Mouse (Mus musculus) kidney, postnatal 4 days (tissue): ENCODE measurements around the gene Bcl11b.

Experiments
- DNase-seq, 2 experiments: peaks; one replicate each; pipeline ENCODE4 v3.0.0; 2021; ENCODE audit warnings: mixed read lengths in 2 of 2

Bcl11b gene

GRCm38 (mm10) chr12:107969841-107970371, 33.5 kb downstream of the Bcl11b start:
- peak in 1 of 2 experiments; percentile 54 for DNase-seq

- no peak for DNase-seq
These were observed 34.3 kb downstream of the Bcl11b start for GRCm38 (mm10) chr12:107969126-107969525.

GRCm38 (mm10) chr12:107968331-107968730, 35.1 kb downstream of the Bcl11b start:
- DNase-seq: no peak

- DNase-seq: no peak
These were observed 36.4 kb downstream of the Bcl11b start for GRCm38 (mm10) chr12:107967026-107967425.

- DNase-seq: no peak
These were observed 38.3 kb downstream of the Bcl11b start for GRCm38 (mm10) chr12:107965103-107965502.

GRCm38 (mm10) chr12:107964396-107965085, 38.9 kb downstream of the Bcl11b start:
- DNase-seq: no peak

- DNase-seq: no peak
These were observed 40.5 kb downstream of the Bcl11b start for GRCm38 (mm10) chr12:107962852-107963251.

- peak in 1 of 2 experiments; percentile 21 for DNase-seq
These were observed 41.6 kb downstream of the Bcl11b start for GRCm38 (mm10) chr12:107961843-107962242.

GRCm38 (mm10) chr12:107960789-107961491, 42.5 kb downstream of the Bcl11b start:
- peak; percentile 60 to 72 for DNase-seq

- peak in 1 of 2 experiments; percentile 48 for DNase-seq
These were observed 43.0 kb downstream of the Bcl11b start for GRCm38 (mm10) chr12:107960365-107960764.

GRCm38 (mm10) chr12:107959872-107960271, 43.5 kb downstream of the Bcl11b start:
- DNase-seq: no peak

- DNase-seq: no peak
These were observed 50.2 kb downstream of the Bcl11b start for GRCm38 (mm10) chr12:107953044-107953684.

- DNase-seq: peak; percentile 39 to 56
These were observed 51.1 kb downstream of the Bcl11b start for GRCm38 (mm10) chr12:107952318-107952724.

GRCm38 (mm10) chr12:107950667-107951179, 52.7 kb downstream of the Bcl11b start:
- DNase-seq: no peak

GRCm38 (mm10) chr12:107949416-107949815, 54.0 kb downstream of the Bcl11b start:
- DNase-seq: no peak

- no peak for DNase-seq
These were observed 61.3 kb downstream of the Bcl11b start for GRCm38 (mm10) chr12:107942100-107942499.

GRCm38 (mm10) chr12:107940774-107941173, 62.6 kb downstream of the Bcl11b start:
- DNase-seq: no peak

- DNase-seq: no peak
These were observed 64.2 kb downstream of the Bcl11b start for GRCm38 (mm10) chr12:107939177-107939576.

GRCm38 (mm10) chr12:107936972-107937371, 66.4 kb downstream of the Bcl11b start:
- no peak for DNase-seq

- no peak for DNase-seq
These were observed 67.0 kb downstream of the Bcl11b start for GRCm38 (mm10) chr12:107936406-107936805.

- DNase-seq: peak; percentile 67 to 74
These were observed 68.5 kb downstream of the Bcl11b start for GRCm38 (mm10) chr12:107934831-107935437.

GRCm38 (mm10) chr12:107932140-107932539, 71.3 kb downstream of the Bcl11b start:
- DNase-seq: no peak

GRCm38 (mm10) chr12:107931476-107931875, 71.9 kb downstream of the Bcl11b start:
- DNase-seq: no peak
